Mouse (Mus musculus): ENCODE data around the gene Fam229a. TPM values are rescaled to one million over a fixed set of nuclear protein-coding genes. Genes with fewer than 3 reads are reported as not detected.
"Not testable (repeated sequence)": the region's sequence is repeated elsewhere in the genome, so short reads cannot be mapped to it uniquely, and the experiment has no call there.

Fam229a gene
- total RNA-seq (2022), result not detected

DNA sequence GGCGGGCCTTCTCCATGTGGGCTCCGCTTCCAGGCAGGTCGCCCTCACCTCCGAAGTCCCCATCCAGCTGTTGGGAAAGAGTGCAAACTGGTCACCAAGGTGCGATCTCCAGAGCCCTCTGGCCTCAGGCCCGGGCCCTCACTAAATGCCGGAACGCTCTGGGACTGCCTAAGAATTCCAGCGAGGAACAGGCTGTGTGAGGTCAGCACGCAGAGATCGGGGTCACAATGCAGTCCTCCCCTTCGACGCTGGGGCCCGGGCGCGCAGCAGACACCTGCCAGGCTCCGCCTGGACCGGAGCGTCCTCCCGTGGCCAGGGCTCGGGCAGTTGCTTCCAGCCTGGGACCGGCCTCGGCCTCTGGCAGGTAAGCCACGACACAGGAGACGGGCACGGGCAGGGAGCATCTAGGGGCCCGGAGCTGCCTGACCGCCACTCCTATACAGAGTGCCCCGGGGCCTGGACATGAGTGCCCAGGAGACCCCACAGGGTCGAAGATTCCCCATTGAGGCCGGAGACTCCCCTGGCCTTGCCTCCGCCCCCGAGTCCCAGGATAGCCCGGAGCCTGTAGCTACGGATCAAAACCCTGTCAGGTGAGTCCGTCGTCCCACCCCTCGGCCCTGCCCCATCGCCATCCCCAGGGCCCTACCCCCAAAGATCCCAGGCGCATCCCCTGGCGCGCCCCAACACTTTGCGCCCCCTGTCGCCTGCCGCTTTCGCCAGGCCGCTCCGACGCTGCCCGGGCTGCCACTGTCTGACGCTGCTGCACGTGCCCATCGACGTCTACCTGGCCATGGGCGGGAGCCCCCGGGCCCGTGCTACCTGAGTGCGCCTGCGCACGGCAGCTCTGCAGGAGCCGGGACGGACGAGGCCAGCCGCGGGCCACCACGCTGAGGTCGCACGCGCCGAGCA is at the start of gene Fam229a, which contains the start of gene Tssk3:
Gene Fam229a (plus strand): TSS at position 219 of the 909 bp plus-strand sequence.
Gene Tssk3 (minus strand): TSS at position 51 of the 909 bp plus-strand sequence.
- DNase-seq (ENCODE audit: low spot score in 2 of 2), result no peak

GRCm38 (mm10) chr4:129447360-129447759 is 43.6 kb upstream of the Fam229a start:
- DNase-seq (ENCODE audit: low spot score in 2 of 2), result no peak

GRCm38 (mm10) chr4:129447778-129448563 is 43.0 kb upstream of the Fam229a start:
- DNase-seq (ENCODE audit: low spot score in 2 of 2), result no peak

DNA sequence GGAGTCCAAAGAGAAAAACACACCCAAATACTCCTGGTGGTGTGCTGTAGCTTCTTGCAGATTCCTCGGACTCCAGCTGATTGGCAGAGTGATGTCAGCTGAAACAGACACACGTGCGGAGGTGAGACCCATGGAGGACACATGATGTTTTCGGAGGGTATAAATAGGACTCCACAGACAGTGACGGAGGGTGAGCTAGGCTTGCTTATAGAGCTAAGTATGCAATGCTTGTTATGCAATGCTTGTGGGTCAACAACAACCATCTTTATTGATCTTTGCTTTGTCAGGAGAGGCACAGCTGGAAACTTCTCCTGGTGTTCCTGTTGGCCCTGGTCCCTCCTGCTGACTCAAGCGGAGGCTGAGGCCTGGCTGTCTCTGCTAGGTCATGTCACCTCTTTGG is 42.3 kb upstream of the Fam229a start:
- no peak for DNase-seq (ENCODE audit: low spot score in 2 of 2)

DNA sequence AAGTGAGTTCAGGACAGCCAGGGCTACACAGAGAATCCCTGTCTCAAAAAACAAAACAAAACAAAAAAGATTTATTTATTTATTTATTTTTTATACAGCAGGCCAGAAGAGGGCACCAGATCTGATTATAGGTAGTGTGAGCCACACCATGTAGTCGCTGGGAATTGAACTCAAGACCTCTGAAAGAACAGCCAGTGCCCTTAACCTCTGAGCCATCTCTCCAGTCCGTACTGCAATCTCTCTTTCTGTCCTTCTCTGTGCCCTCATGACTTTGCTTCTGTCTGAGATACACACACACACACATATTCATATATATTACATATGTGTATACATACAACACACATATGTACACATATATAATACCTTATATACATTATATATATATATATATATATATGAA is 40.1 kb upstream of the Fam229a start:
- no peak for DNase-seq (ENCODE audit: low spot score in 2 of 2)

DNA sequence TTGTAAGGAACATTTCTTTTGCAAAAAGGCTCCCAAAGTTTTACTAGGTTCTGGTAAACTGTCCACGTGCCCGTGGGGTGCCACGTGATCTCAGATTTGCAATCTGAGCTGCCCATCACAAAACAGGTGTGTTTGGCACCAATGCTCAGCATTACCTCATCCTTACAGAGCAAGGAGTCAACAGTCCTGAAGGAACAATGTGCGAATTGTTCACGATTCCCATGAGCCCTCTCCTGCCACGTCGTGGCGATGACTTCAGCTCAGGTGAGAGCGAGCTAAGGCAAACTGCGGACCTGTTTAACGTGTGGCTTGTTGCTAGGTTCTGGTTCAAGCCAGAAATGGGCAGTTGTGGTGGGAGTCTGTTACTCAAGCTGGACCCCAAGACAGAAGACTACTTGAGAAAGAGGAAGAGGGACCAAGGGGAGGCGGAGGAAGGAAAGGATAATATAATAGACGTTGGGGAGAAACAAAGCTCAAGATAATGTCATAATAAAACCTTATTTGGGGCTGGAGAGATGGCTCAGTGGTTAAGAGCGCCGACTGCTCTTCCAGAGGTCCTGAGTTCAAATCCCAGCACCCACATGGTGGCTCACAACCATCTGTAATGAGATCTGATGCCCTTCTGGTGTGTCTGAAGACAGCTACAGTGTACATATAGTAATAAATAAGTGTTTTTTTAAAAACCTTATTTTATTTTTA is 39.4 kb upstream of the Fam229a start:
- no peak for DNase-seq (ENCODE audit: low spot score in 2 of 2)

DNA sequence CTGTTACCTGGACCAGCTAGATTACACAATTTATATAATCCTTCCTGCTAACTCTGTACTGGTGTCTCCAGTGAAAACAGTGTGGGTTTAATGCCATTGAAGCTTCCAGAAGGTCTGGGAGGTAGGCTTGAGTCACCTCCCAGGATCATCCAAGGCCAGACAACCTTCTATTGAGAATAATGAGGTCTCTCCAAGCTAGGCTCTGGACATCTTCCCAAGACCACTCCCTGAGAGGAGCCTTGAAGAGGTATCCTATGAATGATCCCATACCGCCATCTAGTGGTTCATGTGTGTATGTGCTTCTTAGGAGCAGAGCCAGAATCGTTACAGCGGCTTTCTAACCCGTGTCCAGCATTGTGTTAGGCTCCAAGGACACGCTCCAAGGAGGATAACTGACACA is 35.7 kb upstream of the Fam229a start:
- peak; percentile 35 to 45 for DNase-seq (ENCODE audit: low spot score in 2 of 2)

DNA sequence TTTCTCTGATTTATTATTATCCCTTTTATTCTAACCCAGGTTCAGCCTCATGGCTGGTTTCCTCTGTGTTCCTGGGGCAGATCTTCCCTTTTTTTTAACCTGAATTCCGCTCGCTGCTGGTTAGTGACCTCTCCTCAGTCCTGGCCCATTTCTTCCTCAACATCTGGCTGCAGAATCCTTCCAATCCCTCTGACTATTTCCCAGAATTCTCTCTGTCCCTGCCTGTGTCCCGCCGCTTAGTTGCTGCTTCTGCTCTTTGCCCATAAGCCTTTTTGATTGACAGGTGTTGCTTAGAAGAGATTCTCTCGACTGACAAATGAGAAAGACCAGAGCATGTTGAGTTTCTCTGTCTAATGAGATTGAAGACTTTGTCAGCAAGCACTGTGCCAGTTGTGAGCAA is 34.9 kb upstream of the Fam229a start:
- no peak for DNase-seq (ENCODE audit: low spot score in 2 of 2)

DNA sequence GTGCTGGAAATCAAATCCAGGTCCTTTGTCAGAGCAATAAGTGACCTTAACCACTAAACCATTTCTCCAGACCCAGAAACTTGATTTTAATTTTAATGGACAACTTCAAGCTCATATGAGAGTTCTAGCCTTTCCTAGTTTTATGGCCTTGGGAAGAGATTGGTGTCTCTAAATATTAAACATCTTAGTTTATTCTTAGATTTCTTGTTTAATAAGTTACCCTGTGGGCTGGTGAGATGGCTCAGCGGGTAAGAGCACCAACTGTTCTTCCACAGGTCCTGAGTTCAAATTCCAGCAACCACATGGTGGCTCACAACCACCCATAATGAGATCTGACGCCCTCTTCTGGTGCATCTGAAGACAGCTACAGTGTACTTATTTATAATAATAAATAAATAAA is 33.7 kb upstream of the Fam229a start:
- not testable (repeated sequence) for DNase-seq (ENCODE audit: low spot score in 2 of 2)

DNA sequence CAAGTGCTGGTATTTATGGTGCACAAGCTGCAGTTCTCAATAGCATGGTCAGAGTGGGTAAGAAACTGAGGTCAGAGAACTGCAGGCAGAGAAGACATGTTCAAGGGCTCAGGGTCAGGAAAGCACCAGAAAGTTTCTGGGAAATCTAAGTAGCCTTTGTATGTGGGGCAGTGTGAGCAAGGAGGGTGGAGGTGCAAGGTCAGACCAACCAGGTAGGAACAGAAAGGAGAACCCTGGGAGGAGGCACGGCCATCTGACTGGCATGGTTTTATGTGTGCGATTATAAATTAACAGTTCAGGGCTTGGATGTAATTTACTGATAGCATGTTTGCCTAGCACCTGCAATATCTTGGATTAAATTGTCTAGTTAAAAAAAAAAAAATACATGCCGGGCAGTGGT is 31.3 kb upstream of the Fam229a start:
- no peak for DNase-seq (ENCODE audit: low spot score in 2 of 2)

DNA sequence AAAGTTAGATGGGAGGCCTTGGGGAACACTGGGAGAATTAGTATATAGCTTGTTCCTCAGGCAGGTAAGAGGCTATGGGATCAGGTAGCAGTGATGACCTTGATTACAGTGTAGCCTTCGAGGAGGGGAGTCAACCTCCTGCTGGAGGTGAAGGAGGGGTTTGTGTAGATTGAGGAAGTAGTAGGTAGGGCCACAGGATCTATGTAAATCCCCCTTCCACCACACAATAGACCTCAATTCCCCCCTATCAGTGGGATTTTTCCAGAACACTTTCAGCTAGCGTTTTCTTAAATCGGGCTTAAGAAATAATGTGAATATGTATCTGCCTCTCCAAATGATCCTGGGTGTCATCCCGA is 30.2 kb upstream of the Fam229a start:
- no peak for DNase-seq (ENCODE audit: low spot score in 2 of 2)

- DNase-seq (ENCODE audit: low spot score in 2 of 2), result peak; percentile 100
Measured at GRCm38 (mm10) chr4:129461183-129461960, 29.6 kb upstream of the Fam229a start, which contains the start of gene Bsdc1. Gene Bsdc1 (plus strand): TSS chr4:129461581.

- no peak for DNase-seq (ENCODE audit: low spot score in 2 of 2)
Measured at GRCm38 (mm10) chr4:129462118-129462517, 28.9 kb upstream of the Fam229a start.

DNA sequence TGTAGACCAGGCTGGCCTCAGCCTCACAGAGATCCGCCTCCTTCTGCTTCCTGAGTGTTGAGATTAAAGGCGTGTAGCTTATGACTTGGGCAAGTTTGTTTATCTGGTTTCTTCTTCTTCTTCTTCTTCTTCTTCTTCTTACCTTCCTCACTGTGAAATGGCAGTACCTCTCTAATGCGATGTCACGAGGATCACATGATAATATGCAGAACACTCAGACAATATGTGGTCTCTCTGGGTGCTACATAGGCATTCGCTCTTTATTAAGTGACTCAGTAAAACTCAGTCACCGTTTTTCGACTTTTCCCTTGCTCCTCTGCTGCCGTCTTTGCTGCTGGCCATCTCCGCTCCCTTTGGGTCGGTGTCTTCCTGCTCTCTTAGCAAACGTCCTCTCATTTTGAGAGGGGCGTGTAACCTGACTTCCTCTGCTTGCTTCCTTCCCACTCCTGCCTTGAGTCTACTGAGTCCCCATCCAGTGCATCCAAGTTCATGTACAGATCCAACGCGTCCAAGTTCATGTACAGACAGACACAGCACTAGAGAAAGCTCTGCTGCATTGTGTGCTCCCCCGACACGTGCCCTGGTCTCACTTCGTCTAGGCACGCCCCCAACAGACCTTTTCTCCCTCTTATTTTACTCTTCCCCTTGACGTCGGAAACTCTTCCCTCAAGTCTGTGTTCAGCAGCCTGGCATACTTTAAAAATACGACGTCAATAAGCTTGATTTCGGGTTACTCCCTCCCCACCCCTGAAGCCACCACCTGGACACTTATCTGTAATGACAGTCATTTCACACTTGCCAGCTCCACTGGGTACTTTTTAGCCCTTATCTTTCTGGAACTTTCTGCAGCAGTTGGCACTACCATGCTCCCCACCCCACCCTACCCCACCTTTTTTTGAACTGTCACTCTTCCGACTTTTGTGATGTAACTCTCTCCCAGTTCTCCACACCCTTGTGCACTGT is 27.6 kb upstream of the Fam229a start:
- DNase-seq (ENCODE audit: low spot score in 2 of 2), result no peak

DNA sequence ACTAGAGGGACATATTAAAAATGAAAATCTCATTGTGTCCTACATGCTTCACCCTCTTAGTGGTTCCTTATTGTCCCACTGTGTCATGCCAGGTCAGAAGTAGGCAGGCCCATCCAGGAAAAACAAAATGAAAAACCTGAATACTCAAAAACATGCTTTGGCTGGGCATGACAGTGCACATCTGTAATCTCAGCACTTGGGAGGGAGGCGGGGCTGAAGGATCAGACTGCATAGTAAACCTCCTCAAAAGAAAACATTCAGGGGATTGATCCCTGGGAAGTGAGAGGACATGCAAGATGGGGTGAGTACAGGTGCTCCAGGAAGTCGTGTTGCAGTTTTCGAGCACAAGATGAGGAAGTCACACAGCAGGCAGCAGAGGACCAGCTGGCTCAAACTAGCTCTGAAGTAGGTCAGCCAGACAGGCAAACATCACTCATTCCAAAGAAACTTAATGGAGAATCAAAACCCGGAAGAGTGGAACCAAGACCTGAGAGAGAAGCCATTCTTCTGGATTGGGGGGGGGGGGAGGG is 26.6 kb upstream of the Fam229a start:
- DNase-seq (ENCODE audit: low spot score in 2 of 2), result no peak

- no peak for DNase-seq (ENCODE audit: low spot score in 2 of 2)
Measured at GRCm38 (mm10) chr4:129476047-129476446, 14.9 kb upstream of the Fam229a start.

DNA sequence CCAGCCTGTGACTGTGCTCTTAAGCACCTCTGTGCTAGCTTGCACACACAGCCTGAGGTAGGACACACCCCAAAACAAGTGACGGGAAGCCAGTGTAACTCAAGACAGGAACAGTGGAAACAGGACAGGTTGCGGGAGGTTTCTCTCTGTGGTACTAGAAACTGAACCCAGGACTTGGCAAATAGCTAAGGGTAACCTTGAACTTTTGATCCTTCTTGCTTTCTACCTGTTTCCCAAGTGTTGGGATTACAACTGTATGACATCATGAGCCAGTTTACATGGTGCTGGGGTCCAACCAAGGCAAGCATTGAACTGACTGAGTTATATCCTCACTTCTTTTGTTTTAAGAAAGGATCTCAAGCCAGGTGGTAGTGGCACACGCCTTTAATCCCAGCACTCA is 11.1 kb upstream of the Fam229a start:
- no peak for DNase-seq (ENCODE audit: low spot score in 2 of 2)

DNA sequence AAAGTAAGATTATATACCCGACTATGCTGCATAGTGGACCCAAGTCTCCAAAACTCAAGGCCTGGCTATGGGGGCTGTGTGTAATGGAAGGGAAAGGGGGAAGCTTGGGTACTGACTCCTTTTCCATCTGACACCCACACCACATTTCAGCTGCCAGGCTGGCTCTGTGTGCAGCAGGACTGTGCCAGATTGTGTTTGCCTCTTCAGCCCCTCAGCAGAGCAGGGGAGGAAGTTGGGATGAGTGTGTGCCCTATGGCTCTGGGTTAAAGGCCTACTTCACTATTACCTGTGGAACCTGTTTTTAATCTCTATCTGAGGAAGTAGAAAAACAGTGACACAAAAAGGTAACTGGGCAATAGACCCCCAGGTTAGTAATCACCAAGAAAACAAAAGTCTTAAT is 9.9 kb upstream of the Fam229a start:
- no peak for DNase-seq (ENCODE audit: low spot score in 2 of 2)

DNA sequence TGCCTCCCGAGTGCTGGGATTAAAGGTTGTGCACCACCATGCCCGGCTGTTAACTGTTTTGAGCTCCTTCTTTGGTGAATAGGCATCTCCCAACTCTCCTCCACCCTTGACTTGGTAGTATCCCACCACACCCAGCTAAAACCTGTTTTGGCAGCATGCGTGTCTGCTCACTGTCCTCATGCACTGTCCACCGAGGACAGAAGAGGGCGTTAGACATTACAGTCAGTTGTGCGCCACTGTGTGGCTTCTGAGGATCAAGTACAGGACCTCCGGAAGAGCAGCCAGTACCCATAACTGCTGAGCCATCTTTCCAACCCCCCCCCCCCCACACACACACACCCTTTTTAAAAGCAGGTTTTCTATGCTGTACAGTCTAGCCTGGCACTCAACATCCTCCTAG is 3.7 kb downstream of the Fam229a start:
- DNase-seq (ENCODE audit: low spot score in 2 of 2), result no peak

Measured in gastrocnemius, adult 8-10 months (tissue).